In genomic region chr6:100433534-100433867, GRCm38 (mm10) we compare ENCODE assay signal across 15 mouse cellular contexts.
A peak's percentile ranks its signal among the peaks of the same experiment; 100 is the strongest.
DNase-seq lines count a peak whose midpoint lies in the region; ATAC-seq lines count a peak whose summit lies in the region.
"Had no signal": no experiment of that assay in that cellular context is flagged by ENCODE, and none has a peak within 500 bp of the region (broad histone marks: within the 10 kb centered on the region; RNA-seq: fewer than 3 reads in every experiment).

No protein-coding gene starts in this region.

- peak overlapping the region; percentile 67; the same call in 1 of the 2 replicates for H3K27ac ChIP-seq in forebrain, embryonic 10.5 days
- H3K27ac ChIP-seq in forebrain, embryonic 13.5 days, result no peak overlapping the region
- H3K27ac ChIP-seq: hindbrain, embryonic 15.5 days; limb, embryonic 15.5 days had no signal

- WGBS in forebrain, embryonic 10.5 days, result 26% methylated on average over 9 of the region's 9 CpGs
- 23% methylated on average over 9 of the region's 9 CpGs for WGBS in forebrain, embryonic 13.5 days

- H3K9me3 ChIP-seq in forebrain, embryonic 10.5 days, result peaks cover 4% of the 10 kb centered on the region; the same call in 1 of the 2 replicates
- H3K9me3 ChIP-seq in forebrain, embryonic 13.5 days (replicated peaks), result no peaks in the 10 kb centered on the region; the same call in 1 of the 2 replicates
- H3K9me3 ChIP-seq: hindbrain, embryonic 15.5 days; limb, embryonic 15.5 days had no signal

- H3K4me1 ChIP-seq in forebrain, embryonic 10.5 days, result peaks cover 49% of the 10 kb centered on the region
- peaks cover 34% of the 10 kb centered on the region for H3K4me1 ChIP-seq in forebrain, embryonic 13.5 days

- peaks cover 100% of the 10 kb centered on the region for H3K27me3 ChIP-seq in forebrain, embryonic 10.5 days (ENCODE audit: poor library complexity, severe bottlenecking)
- peaks cover 36% of the 10 kb centered on the region; the same call in 1 of the 2 replicates for H3K27me3 ChIP-seq in forebrain, embryonic 13.5 days

- no peak overlapping the region for H3K4me2 ChIP-seq in forebrain, embryonic 13.5 days
- H3K4me2 ChIP-seq: hindbrain, embryonic 15.5 days; limb, embryonic 15.5 days had no signal

- no peak for DNase-seq in forebrain, embryonic 10.5 days (ENCODE audit: extremely low spot score, low spot score)
- peak; percentile 18 to 39 for DNase-seq in left cerebral cortex, adult 18-20 months (ENCODE audit: low spot score in 2 of 2)
- DNase-seq in left cerebral cortex, adult 9 months (ENCODE audit: low spot score in 2 of 2), result no peak
- DNase-seq in right cerebral cortex, postnatal 25 days, result peak; percentile 26
- DNase-seq in right cerebral cortex, postnatal 36 days (ENCODE audit: low spot score in 2 of 2), result no peak
- DNase-seq in frontal cortex, adult 2 months (ENCODE audit: extremely low spot score in 1 of 2, low spot score in 1 of 2), result no peak
- DNase-seq: adrenal gland, postnatal 36 days; kidney, adult 8-10 months; lung, adult 2 months; thymus, adult 2 months had no signal

- no peak overlapping the region for H3K9ac ChIP-seq in forebrain, embryonic 13.5 days
- H3K9ac ChIP-seq: hindbrain, embryonic 15.5 days; limb, embryonic 15.5 days had no signal

- no peak for ATAC-seq in forebrain, embryonic 13.5 days
- ATAC-seq in activated CD4-positive, CD25-positive, alpha-beta regulatory T cell, adult 4 months, result no peak

- H3K4me3 ChIP-seq in forebrain, embryonic 10.5 days, result peak overlapping the region; percentile 23; the same call in 1 of the 2 replicates
- H3K4me3 ChIP-seq in forebrain, embryonic 13.5 days, result no peak overlapping the region
- H3K4me3 ChIP-seq: erythroblast, embryonic 14.5 days; hindbrain, embryonic 15.5 days; limb, embryonic 15.5 days had no signal

- H3K36me3 ChIP-seq in forebrain, embryonic 10.5 days (replicated peaks), result no peaks in the 10 kb centered on the region
- no peaks in the 10 kb centered on the region for H3K36me3 ChIP-seq in forebrain, embryonic 13.5 days (ENCODE audit: poor library complexity, severe bottlenecking)
- H3K36me3 ChIP-seq: hindbrain, embryonic 15.5 days; limb, embryonic 15.5 days had no signal

Comparison
In these comparisons a context has a peak if more than half of its experiments do, and no peak if none do; other contexts are left out.
1. DNase-seq: peak in left cerebral cortex, adult 18-20 months (2 of 2) and right cerebral cortex, postnatal 25 days (single experiment); none in forebrain, embryonic 10.5 days (single experiment), left cerebral cortex, adult 9 months (0 of 2), right cerebral cortex, postnatal 36 days (0 of 2) and frontal cortex, adult 2 months (0 of 2).